Mouse (Mus musculus) left cerebral cortex, postnatal 14 days (tissue): ENCODE data around the gene Tmem120b. TPM values are rescaled to one million over a fixed set of nuclear protein-coding genes. Genes with fewer than 3 reads are reported as not detected.
"Not testable (repeated sequence)": the region's sequence is repeated elsewhere in the genome, so short reads cannot be mapped to it uniquely, and the experiment has no call there.

ENCODE experiments used
- DNase-seq, 2 experiments: peaks; one replicate each; pipeline ENCODE4 v3.0.0; 2021 to 2022; ENCODE audit warnings: low spot score in 2 of 2, mixed read lengths in 1 of 2
- intact Hi-C: fragments of 180-260 bp; cut with DNase I; formaldehyde crosslinking; loops from one replicate; pipeline ENCODE4 v1.15.1; 2025
- total RNA-seq, 2 experiments: library from RNA; stranded (reverse); gene quantifications; 2 replicates each; pipeline ENCODE4 v1.2.3; 2021

Tmem120b gene
- total RNA-seq, 2 experiments from 2014 or later: 15.8 to 18.8 TPM

GRCm38 (mm10) chr5:123046916-123047315 lies 21.3 kb upstream of the Tmem120b start, which contains the start of gene Morn3:
Gene Morn3 (minus strand): TSS chr5:123047016.
- intact Hi-C loops: loop anchor here (1.0 to 5.0 kb wide), 2 partner anchors 79 to 120 kb away; no protein-coding TSS in a partner anchor
- DNase-seq: no peak

GRCm38 (mm10) chr5:123049271-123049670 lies 18.9 kb upstream of the Tmem120b start:
- peak; percentile 45 to 46 for DNase-seq
- intact Hi-C loops: loop anchor here (5.0 kb wide), 1 partner anchor 122 kb away; no protein-coding TSS in a partner anchor

- no peak for DNase-seq
- intact Hi-C loops: no loop called here
These were observed 17.3 kb upstream of the Tmem120b start for GRCm38 (mm10) chr5:123050918-123051317.

DNA sequence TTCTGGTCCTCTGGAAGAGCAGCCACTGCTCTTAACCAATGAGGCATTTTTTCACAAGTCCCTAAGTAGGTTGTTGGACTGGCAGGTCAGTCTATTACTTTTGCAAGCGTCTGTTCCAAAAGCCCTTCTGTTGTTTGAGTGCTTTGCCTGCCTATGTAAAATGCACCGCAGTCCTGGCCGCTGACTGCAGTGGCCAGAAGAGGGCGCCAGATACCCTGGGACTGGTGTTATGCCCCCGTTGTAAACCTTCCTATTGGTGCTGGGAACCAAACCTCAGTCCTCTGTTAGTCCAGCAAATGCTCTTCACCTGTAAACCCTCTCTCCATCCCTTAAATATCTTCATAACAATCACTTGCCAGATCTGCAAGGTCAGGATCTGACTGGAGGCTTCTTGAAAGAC lies 16.5 kb upstream of the Tmem120b start:
- intact Hi-C loops: no loop called here
- no peak for DNase-seq

DNA sequence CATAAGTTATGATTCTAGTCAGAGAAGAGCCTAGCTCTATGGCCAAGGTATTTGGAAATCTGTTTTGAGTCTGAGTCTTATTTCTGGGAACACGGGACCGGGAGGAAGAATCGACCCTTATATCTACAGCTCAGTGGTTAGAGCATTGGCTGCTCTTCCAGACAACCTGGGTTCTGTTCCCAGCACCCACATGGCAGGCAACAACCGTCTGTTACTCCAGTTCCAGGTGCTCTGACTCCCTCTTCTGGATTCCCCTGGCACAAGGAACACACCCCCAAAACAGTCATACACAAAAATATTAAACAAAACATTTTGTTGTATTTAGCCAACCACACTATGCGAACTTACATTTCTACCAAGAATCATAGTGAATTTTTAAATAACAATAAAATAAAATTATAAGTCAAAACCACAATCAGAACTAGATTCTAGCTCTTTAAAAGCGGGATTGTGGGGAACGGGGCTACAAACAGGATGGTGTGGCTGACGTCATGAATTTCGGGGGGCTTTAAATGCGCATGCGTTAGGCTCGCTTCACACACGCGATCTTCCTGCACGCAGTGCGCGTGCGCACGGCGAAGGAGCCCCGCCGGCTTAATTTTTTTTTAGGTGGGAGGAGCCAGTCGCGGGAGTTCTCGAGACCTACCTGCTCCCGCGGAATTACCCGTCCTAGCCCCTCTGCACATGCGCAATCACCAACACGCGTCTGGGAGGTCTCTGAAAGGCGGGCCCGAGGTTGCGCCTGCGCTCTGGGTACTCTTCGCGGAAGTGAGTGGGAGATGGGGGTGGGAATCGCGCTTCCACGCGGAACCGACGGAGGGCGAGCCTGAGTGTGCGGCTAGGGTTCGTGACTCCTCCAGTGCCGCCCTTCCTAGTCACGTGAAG lies 10.6 kb upstream of the Tmem120b start:
- peak; percentile 99 to 100 for DNase-seq
- intact Hi-C loops: no loop called here

- no peak for DNase-seq
- intact Hi-C loops: no loop called here
These were observed 9.7 kb upstream of the Tmem120b start for GRCm38 (mm10) chr5:123058251-123059102.

DNA sequence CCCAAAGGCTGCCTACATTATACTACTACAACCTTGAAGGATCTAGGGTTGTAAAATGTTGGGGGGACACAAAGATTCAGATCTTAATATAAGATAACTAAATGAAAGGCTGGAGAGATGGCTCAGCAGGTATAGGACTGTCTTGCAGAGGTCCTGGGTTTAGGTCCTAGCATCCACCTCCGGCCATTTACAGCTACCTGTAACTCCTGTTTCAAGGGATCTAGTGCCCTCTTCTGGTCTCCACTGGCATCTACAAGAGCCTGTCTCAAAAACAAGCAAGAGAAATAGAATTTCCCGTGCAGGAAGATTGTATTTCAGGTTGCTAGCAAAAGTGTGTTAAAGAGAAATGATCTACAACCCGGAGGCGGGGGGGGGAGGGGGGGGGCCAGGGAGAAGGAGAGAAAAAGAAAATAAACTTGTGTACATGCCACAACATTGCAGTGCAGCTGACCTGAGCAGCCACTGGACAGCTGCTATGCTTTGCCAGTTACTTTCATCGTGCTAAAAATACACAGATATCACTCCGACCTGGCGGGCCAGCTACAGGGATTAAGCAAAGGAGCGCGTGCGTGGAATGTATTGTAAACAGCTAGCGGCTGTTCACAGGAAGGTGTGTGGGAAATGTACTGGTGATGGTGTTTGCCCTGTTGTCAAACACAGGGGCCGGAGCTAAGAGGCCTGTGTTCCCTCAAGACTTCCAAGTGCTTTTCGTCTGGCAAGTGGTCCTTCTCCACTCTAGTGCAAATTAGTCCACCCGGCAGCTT lies 8.3 kb upstream of the Tmem120b start:
- intact Hi-C loops: no loop called here
- DNase-seq: peak; percentile 47 to 55

GRCm38 (mm10) chr5:123060706-123061401 lies 7.4 kb upstream of the Tmem120b start:
- no peak for DNase-seq
- intact Hi-C loops: no loop called here

DNA sequence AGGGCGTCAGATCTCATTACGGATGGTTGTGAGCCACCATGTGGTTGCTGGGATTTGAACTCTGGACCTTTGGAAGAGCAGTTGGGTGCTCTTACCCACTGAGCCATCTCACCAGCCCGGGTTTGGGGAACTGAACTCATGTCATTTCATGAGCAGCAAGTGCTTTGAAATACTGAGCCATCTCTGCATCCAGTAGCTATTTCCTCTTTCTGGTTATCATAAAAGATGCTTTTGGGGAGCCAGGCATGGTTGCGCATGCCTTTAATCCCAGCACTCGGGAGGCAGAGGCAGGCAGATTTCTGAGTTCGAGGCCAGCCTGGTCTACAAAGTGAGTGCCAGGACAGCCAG lies 6.8 kb upstream of the Tmem120b start:
- DNase-seq, intact Hi-C loops: not testable (repeated sequence)

DNA sequence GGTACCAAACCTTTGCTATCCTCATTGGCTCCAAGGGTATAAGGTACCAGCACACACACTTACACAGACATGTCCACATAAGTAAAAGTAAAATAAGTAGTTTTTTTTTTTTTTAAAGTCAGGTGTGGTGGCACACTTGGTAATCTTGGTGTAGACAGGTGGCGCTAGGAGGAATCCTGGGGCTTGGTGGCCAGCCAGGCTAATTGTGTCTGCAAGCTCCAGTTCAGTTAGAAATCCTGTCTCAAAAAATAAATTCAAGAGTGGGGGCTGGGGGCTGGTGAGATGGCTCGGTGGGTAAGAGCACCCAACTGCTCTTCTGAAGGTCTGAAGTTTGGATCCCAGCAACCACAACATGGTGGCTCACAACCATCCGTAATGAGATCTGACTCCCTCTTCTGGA lies 5.1 kb upstream of the Tmem120b start:
- intact Hi-C loops: no loop called here
- DNase-seq: no peak

DNA sequence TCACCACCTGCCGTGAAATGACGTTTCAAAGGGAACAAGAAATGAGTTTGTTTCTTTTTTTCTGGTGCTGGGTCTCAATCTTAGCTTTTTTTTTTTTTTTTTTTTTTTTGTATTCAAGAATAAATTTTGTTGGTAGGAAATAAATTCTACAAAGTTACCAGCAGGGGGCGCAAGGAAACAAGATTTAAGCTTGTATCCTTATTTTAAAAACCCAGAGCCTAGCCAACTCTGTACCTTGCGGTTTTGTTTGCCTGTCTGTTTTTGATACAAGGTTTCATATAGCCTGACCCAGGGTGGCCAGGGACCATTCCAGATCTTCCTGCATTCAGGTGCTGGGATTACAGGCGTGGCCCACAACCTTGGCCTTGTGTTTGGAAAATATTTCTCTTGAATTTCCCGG lies 4.0 kb upstream of the Tmem120b start:
- DNase-seq: peak; percentile 55 to 79
- intact Hi-C loops: loop anchor here (1.0 to 2.0 kb wide), 2 partner anchors 51 to 107 kb away; no protein-coding TSS in a partner anchor

DNA sequence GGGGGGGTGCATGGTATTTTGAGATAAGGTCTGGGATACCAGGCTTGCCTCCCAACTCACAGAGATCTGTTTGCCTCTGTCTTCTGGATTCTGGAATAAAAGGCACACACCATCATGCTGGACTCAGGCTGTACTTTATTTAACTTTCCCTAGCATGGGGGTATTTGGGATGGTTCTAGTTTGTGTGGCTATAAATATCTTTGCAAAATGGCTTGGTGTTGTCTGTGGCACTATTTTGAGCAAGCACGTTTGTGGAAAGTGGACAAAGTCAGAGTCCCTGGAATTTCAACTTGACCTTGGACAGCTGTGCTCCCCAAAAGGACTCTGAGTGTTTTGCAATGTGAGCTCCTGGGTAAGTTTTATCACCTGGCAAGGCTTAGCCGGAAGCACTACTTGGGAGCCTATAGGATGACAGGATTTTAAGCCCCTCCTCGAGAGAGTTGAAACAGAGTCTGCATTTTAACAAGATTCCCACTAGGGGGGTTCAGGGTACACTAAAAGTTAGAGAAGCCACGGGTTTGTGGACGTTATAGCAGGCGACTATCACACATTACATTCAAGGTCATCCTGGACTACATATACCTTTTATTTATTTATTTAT lies 720 bp upstream of the Tmem120b start:
- DNase-seq: no peak
- intact Hi-C loops: no loop called here

DNA sequence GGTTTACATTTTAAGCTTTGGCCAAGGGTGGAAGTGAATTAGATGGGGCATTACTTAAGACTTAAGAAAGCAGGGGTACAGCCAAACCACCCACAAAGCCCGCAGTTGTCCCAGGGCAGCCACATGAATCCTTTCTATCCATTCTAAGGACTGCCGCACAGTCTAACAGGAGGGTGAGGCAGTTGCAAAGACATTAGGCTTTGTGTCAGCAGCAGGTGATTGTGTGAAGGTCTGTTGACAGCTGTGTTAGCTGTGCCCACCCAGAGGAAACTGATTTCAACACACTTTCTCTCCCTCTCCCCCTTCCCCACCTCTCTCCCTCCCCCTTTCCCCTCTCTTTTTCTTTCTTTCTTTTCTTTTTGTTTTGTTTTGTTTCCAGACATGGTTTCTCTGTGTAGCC lies 499 bp downstream of the Tmem120b start:
- intact Hi-C loops: no loop called here
- DNase-seq: no peak

DNA sequence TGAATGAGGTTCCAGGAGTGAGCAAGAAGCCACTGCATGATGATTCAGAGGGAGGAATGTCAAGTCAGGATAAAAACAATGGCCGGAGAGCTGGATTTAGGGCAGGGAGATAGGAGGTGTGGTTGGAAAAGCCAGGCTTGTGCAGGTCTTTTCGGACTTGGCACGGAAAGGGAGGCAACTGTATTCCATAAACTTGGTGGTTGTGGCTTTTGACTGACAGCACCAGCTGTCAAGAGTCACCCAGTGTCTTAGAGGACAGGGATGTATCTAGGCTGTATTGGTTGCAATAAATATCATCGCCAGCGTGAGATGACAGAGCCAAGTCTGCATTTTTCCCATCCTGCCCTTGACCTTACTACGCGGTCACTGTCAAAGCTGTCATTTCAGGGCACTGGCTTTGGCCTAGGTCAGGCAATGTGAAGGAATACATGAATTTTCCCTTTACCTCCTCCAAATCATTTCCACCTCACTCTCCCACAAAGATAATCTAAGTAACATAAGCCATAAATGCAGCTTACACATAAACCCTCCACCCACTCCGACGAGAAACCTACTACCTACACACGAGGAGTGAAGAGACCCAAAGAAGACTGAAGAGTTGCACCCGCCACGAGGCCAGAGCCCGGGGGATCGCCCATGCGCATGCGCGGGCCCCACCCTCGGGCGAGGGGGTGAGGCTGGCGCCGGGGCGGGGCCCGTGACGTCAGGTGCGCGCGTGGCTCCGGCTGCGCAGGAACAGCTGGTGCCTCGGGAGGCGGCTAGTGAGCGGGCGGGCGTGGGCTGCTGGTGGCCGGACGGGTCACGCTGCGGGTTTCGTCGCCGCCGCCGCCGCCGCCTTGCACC lies 7.6 kb downstream of the Tmem120b start:
- intact Hi-C loops: loop anchor here (5.0 kb wide), 1 partner anchor 37 kb away; no protein-coding TSS in a partner anchor

GRCm38 (mm10) chr5:123076419-123077281 lies 8.4 kb downstream of the Tmem120b start:
- DNase-seq: no peak
- intact Hi-C loops: loop anchor here (5.0 kb wide), 1 partner anchor 36 kb away; no protein-coding TSS in a partner anchor

More for the DNA sequence above, 7.6 kb downstream of the Tmem120b start:
- DNase-seq: peak; percentile 89 to 92

DNA sequence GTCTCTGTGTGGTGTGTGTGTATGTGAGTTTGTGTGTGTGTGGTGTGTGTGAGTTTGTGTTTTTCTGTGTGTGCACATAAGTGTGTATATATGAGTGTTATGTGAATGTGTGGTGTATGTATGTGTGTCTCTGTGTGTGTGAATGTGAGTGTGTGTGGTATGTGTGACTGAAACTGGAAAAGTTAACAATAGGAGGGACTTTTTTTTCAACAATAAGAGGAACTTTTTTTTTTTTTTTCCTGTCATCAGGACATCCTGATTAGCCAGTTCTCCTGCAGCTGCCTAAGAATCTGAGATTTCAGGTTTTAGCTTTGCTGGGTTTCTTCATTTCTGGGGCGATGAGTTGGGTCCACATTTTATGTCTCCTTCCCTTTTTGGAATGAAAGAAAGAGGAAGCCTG lies 11.4 kb downstream of the Tmem120b start:
- intact Hi-C loops: loop anchor here (5.0 kb wide), 1 partner anchor 33 kb away; no protein-coding TSS in a partner anchor
- DNase-seq: no peak
